Mouse (Mus musculus) megakaryocyte progenitor cell, adult 5-6 weeks (primary cell): ENCODE measurements at regions not wholly inside any gene's neighbourhood (a gene's known extent, or its start where the extent isn't known, plus 50 kb on each side); places are given as distances from the start of the nearest gene placed in this dataset.

Source experiments
- ATAC-seq: replicated peaks from 2 replicates; pipeline ENCODE4 v1.8.0; 2016; ENCODE audit warnings: mild to moderate bottlenecking, moderate TSS enrichment, inconsistent platforms; ENCODE audit not compliant: poor library complexity

DNA sequence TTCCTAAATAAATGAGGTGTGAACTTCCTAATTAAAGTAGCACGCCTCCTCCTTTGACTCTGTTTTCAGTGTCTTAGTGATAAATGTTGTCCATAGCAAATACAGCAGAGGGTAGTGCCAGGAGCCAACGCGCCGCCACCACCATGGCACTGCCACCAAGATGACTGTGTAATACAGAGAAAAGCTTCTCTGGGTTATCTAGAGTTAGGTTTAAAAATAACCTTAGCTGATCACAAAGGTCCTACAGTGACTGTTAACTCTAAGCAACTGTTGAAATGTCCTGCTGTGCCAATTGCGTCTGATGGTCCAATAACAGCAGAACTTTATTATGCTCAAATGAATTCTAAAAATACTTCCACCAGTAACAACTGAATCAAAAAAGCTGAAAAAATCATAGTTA, 186.1 kb upstream of the Hand2 start:
- no peak for ATAC-seq

DNA sequence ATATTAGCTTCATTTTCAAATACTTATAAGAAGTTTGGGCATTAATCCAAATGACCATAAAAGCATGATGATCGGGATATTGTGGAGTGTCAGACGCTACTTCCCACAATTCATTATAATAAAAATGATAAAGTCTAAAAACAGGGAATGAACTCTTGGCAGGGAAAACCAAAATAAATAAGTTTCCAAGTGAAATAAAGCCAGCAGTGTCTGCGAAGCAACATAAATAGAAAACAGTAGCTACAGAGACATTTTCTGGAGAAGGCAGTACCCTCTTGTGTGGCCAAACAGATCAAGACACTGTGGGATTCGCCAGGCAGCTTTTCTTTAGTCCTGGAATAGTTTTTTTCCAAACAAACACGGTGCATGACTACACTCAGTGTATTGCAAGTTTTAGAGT, 172.7 kb upstream of the Hand2 start:
- ATAC-seq, result no peak

DNA sequence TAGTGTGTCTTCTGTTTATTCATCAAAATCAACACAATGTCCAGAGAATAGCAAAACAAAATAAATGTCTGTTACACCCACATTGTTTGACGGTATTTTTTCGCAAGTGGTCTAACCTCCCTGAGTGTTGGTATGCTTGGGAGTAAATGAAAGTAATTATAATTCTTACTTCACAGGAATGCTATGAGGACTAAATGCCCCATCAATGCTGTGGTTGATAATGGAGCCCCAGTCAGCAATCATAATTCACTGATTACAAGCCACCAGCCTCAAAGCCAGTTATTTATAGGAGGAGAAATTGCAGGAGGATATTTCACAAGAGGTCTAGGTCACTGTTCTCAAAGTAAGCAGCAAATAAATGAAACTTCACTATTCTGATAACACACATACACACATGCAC, 129.6 kb upstream of the Hand2 start:
- no peak for ATAC-seq

DNA sequence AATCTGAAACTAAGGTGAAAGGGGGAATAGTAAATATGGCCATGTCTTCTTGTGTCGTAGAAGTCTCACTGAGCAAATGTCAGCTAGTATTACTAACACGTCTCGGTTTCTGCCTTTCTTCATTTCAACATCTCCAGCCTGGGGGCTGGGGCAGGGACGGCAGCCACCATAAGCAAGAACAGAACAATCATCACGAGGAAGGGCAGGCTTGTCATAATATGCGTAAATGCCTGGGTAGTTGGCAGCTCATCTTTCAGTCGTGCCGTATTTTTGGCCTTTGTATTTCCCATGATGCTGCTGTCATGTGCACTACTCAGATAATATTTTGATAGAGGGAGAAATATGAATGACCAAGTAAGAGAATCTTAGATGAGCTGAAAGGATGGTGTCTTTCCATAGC, 120.5 kb upstream of the Hand2 start:
- ATAC-seq, result no peak

DNA sequence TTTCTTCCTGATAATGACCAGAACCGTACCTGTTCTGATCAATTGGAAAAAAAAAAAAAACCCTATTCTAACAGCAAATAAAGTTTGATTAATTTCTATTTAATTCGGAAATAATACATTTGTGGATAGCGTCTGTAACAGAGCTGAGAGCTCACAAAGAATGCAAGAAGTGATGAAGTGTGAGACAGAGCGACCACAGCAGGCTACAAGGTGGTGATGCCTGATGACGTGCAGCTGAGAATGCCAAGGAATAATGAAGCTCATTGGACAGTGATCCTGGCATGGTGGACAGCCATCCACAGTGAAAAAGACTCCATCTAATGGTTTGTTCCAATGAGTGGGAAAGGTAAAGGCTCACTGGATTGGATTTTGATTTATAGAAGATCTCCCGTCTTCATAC, 111.2 kb upstream of the Hand2 start:
- no peak for ATAC-seq

DNA sequence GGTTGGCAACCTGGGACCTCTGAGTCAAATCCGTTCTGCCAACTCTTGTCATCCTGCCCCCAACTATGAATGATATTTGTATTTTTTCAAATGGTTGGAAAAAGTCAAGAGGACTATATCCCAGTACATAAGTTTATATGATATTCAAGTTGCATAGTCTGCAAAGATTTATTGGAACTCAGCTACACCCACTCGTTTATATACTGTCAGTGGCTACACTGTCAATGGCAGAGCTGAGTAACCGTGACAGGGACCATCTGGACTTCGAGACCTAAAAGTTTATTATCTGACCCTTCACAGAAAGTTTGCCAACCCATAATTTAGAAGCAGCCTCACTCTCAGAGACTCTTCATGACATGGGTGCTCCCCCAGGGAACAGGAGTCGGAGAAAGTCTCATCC, 107.7 kb upstream of the Hand2 start:
- no peak for ATAC-seq

DNA sequence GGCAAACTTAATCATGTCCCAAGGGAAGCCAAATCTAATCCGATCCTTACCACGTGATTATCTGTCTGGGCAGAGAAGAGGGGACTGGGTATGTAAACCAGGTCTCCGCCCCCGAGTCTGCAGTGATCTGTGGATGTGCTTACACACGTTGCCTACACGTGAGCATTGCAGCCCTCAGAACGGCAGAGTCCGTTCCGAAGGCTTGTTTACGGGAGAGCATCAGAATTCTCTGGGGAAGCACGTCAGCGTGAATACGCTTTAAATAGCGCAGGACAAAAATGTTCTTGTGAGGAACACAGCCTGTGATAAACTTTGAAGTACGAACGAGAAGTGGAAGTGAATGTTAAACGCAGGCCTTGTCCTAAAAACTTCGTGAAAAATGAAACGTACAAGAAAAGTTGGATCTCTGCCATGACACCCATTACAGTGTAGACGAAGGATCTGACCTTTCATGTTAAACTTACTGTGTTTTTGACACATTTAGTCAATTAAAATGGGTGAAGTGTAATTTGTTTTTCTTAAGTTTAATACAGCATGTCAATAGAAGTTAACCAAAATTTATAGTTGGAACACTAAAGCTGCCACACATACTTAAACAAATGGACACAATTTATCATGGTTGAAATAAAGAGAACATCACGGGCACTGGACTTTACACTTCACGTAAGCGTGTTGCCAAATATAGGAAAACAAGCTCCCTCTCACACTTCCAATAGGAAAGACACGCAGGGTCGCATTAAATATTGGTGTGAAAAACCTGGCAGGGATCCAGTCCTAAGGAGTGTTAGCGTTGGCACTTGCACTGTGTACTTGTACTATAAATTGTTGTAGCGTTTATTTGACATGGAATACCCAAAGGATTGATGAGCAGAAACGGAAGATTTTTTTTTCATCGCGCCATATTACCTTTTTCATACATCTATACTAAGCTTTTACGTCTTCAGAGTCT, 106.5 kb upstream of the Hand2 start:
- ATAC-seq, result no peak

DNA sequence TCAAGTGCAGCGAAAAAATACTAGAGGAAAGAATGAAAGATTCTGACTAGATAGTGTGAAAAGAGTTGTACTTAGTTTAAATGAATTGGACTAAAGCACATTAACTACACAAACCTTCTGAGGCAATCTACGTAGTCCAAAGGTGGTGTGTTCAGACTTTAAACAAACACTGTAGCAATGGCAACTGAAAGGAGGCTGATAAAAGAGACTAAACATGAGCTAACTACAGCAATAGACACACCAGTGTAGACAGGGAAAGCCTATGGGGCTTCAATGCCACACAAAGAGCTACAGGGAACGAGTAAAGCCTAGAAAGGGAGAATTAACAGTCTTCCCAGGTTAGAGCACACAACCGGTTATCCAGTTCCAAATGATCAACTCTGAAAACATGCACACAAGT, 90.2 kb upstream of the Hand2 start:
- no peak for ATAC-seq

DNA sequence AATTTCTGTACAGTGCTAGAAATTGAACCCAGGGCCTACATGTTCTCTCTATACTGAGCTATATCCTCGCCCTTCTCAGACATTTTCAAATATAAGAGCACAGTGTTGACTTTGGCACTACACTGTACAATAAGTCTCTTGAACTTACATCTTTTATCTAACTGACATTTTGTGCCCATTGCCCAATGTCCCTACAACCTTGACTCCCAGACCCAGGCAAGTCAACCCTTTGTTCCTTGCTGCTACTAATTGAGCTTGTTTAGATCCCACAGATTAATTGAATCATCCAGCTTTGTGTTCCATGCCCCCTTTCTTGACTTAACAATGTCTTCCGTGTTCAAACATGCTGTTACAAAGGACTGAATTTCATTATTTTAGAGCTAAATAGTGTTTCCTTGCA, 78.5 kb upstream of the Hand2 start:
- no peak for ATAC-seq

DNA sequence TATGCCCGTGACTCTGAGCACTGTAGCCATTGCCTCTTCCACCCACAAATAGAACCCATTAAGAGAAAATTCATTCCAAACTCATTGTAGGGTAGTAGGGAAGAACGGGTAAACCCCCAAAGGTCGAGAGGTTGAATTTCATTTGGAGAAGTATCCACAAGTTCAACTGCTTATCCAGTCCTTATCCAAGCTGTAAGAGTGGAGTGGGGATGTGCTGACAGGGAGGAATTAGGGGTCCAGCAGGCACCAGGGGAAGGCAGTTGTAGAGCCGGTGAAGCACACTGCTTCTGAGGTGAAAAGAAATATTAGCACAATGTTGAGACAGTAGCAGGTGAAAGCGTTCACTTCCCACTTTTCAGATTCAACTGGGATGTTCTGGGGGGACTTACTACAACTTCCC, 71.7 kb upstream of the Hand2 start:
- ATAC-seq, result no peak
